Mouse (Mus musculus) bone marrow macrophage, adult 2 months (primary cell): Measurements from ENCODE around the gene Pygl.

ENCODE experiments used
- CTCF ChIP-seq: IDR thresholded peaks from 2 replicates; pipeline ENCODE4 v1.5.1; 2012; ENCODE audit warnings: low read depth, mild to moderate bottlenecking, low read length, moderate library complexity
- POLR2A ChIP-seq: IDR thresholded peaks from 2 replicates; pipeline ENCODE4 v1.6.1; 2012; ENCODE audit warnings: mild to moderate bottlenecking, low read depth, low read length, borderline replicate concordance

GRCm38 (mm10) chr12:70214281-70214680 is 17.0 kb downstream of the Pygl start:
- TF ChIP-seq POLR2A (no peak), CTCF (no peak)
